Mouse (Mus musculus) lung, adult 2 months (tissue): ENCODE measurements around the gene P4ha2.

ENCODE experiments used
- CTCF ChIP-seq: fragments of 200-500 bp; IDR thresholded peaks from 2 replicates; pipeline ENCODE4 v1.5.1; 2011; ENCODE audit warnings: mild to moderate bottlenecking, low read length, control low read depth; ENCODE audit not compliant: insufficient read depth
- POLR2A ChIP-seq: fragments of 200-500 bp; IDR thresholded peaks from 2 replicates; pipeline ENCODE4 v1.6.1; 2011; ENCODE audit warnings: low read depth, mild to moderate bottlenecking, control low read depth, low read length, borderline replicate concordance; ENCODE audit errors: extremely low read depth

GRCm38 (mm10) chr11:54051161-54051560 is 48.7 kb upstream of the P4ha2 start:
- no peak for TF ChIP-seq POLR2A
- TF ChIP-seq CTCF = no peak
